Mouse (Mus musculus): ENCODE data around the gene Tgfb1i1.

Tgfb1i1 gene

DNA sequence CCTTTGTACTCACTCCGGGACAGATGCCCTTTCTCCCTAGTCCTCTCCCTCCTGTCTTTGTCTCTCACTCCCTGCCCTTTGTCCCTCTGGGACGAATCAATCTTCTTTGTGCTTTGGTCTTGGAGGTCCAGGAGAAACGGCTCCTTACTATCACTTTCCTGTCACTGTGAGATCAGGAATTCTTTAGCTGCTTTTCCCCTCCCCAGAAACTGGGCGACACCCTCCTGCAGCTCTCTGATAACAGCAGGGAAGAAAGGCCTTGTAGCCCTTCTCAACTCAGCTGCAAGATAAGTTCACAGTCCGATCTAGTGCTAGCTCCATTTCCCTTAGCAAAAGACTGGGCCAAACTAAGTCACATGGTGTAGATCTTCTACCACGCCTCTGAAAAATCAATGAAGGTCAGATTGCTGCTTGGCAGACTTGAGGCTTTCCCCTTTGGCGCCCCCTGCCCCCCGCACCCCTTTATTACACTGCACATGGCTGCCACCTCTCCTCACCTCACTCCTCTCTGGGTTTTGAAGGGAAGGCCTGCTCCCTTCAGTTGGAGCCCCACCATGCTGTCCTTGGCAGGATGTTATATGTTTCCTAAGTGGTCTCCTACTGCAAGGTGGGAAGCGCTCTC lies 42.4 kb downstream of the Tgfb1i1 start:
- DNase-seq (ENCODE audit: low read depth, low spot score): peak; percentile 37

- no peak for DNase-seq (ENCODE audit: low read depth, low spot score)
Observed at GRCm38 (mm10) chr7:128294785-128295184, 48.2 kb downstream of the Tgfb1i1 start.

GRCm38 (mm10) chr7:128296514-128296913 lies 49.9 kb downstream of the Tgfb1i1 start:
- DNase-seq (ENCODE audit: low read depth, low spot score): no peak

DNA sequence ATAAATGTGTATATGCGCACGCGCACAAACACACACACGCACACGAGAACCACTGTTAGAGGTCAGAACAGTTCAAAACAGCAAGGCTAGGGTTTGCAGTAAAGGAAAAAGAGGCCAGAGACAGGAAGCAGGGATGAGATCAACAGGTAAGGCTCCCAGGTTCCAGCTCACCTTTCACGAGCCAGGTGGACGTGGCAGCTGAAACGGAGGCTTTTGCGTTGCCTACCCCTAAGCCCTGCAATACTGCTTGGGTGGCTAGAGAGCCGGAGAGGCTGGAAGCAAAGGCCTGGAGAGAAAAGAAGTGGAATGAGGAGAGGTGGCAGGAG lies 50.6 kb downstream of the Tgfb1i1 start:
- no peak for DNase-seq (ENCODE audit: low read depth, low spot score)

- DNase-seq (ENCODE audit: low read depth, low spot score): peak; percentile 69
Observed at GRCm38 (mm10) chr7:128297617-128298480, 51.2 kb downstream of the Tgfb1i1 start, which contains the start of gene BC017158. Gene BC017158, minus strand, starts transcription at chr7:128298170.

DNA sequence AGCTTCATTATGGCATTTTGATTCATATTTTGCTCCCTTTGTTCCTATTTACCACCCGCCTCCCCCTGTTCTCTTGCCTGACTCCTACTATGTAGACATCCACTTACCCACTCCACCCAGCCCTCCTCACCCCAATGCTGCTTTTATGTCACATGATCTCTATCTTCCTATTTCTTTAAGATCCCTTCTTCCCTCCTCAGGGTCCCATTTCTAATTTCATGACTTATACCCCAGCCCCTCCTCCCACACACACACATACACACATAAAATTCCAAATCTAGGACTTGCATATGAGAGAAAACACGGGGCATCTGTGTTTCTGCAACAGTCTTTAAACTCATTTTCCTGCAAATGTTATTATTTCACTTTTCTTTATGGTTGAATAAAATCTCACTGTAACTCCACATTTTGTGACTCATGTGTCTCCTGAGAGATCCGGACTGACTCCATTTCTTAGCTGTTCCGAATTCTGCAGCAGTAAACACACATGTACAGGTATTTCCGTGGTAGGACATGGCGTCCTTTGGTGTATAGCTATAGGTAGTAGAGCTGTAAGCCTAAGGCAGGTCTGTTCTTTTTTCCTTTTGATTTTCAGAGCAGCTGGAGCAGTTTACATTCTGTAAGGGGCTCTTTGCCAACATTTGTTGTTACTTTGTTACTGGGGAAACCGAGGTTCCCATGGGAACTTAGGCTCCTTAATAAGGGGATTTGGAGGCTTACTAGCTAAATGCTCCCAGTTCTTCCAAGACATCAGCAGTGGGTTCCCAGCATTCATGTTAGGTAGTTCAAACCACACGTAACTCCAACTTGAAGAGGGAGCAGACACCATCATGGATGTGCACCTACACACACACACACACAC lies 52.1 kb downstream of the Tgfb1i1 start:
- DNase-seq (ENCODE audit: low read depth, low spot score): no peak

GRCm38 (mm10) chr7:128300952-128301351 lies 54.3 kb downstream of the Tgfb1i1 start:
- no peak for DNase-seq (ENCODE audit: low read depth, low spot score)

GRCm38 (mm10) chr7:128302151-128302550 lies 55.5 kb downstream of the Tgfb1i1 start:
- DNase-seq (ENCODE audit: low read depth, low spot score): no peak

DNA sequence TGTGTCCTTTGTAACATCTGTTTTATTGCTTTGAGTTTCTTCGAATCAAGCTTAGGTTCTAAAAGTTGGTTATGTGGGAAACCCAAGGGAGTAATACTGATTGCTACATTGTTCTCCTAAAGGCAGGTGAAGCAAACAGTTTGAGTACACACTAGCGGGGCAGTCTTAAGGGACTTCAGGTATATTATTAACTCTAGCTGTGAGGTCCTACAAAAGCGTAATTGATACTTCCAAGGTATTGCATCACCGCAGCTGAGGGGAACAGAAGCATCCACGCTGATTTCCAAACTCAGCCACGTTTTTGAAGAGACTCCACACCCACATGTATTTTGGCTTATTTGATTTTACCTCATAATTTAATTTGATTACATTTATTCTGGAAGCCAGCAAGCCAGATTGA lies 57.6 kb downstream of the Tgfb1i1 start:
- DNase-seq (ENCODE audit: low read depth, low spot score): no peak

GRCm38 (mm10) chr7:128304907-128305306 lies 58.3 kb downstream of the Tgfb1i1 start:
- DNase-seq (ENCODE audit: low read depth, low spot score): no peak

Data from forelimb bud, embryonic 11.5 days (tissue).